Mouse (Mus musculus): ENCODE measurements around the gene Cdkn2aip.

The Cdkn2aip gene

DNA sequence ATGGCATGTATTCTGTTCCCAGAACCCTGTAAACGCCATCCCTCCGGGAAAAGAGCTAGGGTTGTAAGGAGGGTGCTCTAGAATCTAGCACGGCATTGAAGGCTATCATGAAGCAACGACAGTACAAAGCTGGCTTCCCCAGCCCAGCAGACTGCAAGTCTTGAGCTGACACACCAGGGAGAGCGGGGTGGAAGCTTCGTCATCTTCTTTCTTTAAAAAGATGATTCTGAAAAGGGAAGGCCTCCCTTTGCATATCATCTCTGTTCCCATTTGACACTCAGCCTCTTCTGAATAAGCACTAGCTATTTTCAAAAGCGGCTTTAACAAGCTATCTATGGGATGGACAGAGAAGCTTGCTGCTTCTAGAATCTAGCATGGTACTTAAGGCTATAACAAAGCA lies 53.3 kb downstream of the Cdkn2aip start:
- intact Hi-C loops (cut with DNase I), result no loop called here

DNA sequence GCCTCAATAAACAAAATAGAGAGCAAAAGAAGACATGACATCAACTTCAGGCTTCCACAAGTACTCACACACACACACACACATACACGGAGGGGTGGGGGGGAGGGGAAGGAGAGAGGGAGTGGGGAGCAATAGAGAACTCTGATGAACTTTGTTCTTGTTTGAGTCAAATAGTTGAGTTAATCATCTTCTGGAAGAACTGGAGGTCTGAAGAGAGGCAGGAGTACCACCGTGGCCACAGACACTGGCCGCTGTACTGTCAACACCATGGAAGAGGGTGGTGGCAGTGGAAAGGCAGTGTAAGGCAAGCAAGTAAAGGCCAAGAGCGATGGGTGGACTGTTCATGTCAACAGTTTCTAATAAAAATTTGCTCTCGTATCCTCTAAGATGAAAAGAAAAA lies 54.3 kb downstream of the Cdkn2aip start:
- intact Hi-C loops (cut with DNase I), result no loop called here
